Mouse (Mus musculus): ENCODE data around the gene Ccr2. TPM values are rescaled to one million over a fixed set of nuclear protein-coding genes. Genes with fewer than 3 reads are reported as not detected.
"Not testable (repeated sequence)": the region's sequence is repeated elsewhere in the genome, so short reads cannot be mapped to it uniquely, and the experiment has no call there.

Ccr2 gene
- polyA plus RNA-seq (2011; ENCODE audit: insufficient read depth, insufficient read length, low replicate concordance, missing spikeins): 10.1 and 21.5 TPM in 2 replicates

DNA sequence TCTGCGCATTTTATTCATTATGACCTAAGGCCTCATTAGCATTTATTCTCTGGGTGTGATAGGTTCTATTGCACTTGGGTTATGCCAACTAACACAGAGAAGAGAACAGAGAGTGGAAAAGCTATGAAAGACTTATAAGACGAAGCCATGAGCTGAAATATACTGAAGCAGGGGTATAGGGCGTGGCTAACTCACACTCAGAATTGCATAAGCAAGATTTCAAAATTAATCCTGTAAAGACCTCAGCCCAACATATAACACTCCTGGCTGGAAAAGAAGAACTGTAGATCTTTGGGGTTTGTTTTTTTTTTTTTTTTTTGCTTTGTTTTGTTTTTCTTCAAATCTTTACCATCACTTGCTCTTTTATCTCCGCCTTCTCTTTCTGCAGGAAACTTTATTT is at the start of gene Ccr2:
Ccr2 (plus strand) TSS at position 228 of the 400 bp plus-strand sequence.
- peak within 1 kb of the TSS; percentile 62 for H3K4me3 ChIP-seq (replicated peaks; ENCODE audit: control insufficient read depth, low read depth, low read length)
- H3K27ac ChIP-seq (ENCODE audit: control insufficient read depth, insufficient read depth, low read depth, low read length, poor library complexity): peak within 1 kb of the TSS; percentile 50; the same call in 1 of the 2 replicates
- WGBS: 61% methylated on average over 4 of the region's 4 CpGs
- H3K4me1 ChIP-seq (ENCODE audit: control insufficient read depth, insufficient read depth, low read length): peaks cover 3% of the 10 kb centered on the region; the same call in 1 of the 2 replicates
- no peak for TF ChIP-seq POLR2A (IDR thresholded peaks at IDR 0.05; ENCODE audit: borderline replicate concordance, control insufficient read depth, low read depth, low read length)
- no peak for TF ChIP-seq CTCF (IDR thresholded peaks at IDR 0.05; ENCODE audit: control insufficient read depth, insufficient read depth, low read length)

GRCm38 (mm10) chr9:124053532-124053931 is 48.2 kb upstream of the Ccr2 start:
- TF ChIP-seq CTCF (IDR thresholded peaks at IDR 0.05; ENCODE audit: control insufficient read depth, insufficient read depth, low read length) (no peak), POLR2A (IDR thresholded peaks at IDR 0.05; ENCODE audit: borderline replicate concordance, control insufficient read depth, low read depth, low read length) (no peak)
- Histone ChIP-seq H3K27ac (ENCODE audit: control insufficient read depth, insufficient read depth, low read depth, low read length, poor library complexity) (no peak overlapping the region; the same call in 1 of the 2 replicates), H3K4me1 (ENCODE audit: control insufficient read depth, insufficient read depth, low read length) (peaks cover 2% of the 10 kb centered on the region), H3K4me3 (replicated peaks; ENCODE audit: control insufficient read depth, low read depth, low read length) (no peak overlapping the region)
- WGBS: 17% methylated on average over 2 of the region's 2 CpGs

- 6% methylated on average over 3 of the region's 3 CpGs for WGBS
- no peak overlapping the region; the same call in 1 of the 2 replicates for H3K27ac ChIP-seq (ENCODE audit: control insufficient read depth, insufficient read depth, low read depth, low read length, poor library complexity)
- H3K4me1 ChIP-seq (ENCODE audit: control insufficient read depth, insufficient read depth, low read length): peaks cover 4% of the 10 kb centered on the region
- H3K4me3 ChIP-seq (replicated peaks; ENCODE audit: control insufficient read depth, low read depth, low read length): no peak overlapping the region
- no peak for TF ChIP-seq POLR2A (IDR thresholded peaks at IDR 0.05; ENCODE audit: borderline replicate concordance, control insufficient read depth, low read depth, low read length)
- TF ChIP-seq CTCF (IDR thresholded peaks at IDR 0.05; ENCODE audit: control insufficient read depth, insufficient read depth, low read length): no peak
Measured at GRCm38 (mm10) chr9:124056158-124056709, 45.5 kb upstream of the Ccr2 start.

DNA sequence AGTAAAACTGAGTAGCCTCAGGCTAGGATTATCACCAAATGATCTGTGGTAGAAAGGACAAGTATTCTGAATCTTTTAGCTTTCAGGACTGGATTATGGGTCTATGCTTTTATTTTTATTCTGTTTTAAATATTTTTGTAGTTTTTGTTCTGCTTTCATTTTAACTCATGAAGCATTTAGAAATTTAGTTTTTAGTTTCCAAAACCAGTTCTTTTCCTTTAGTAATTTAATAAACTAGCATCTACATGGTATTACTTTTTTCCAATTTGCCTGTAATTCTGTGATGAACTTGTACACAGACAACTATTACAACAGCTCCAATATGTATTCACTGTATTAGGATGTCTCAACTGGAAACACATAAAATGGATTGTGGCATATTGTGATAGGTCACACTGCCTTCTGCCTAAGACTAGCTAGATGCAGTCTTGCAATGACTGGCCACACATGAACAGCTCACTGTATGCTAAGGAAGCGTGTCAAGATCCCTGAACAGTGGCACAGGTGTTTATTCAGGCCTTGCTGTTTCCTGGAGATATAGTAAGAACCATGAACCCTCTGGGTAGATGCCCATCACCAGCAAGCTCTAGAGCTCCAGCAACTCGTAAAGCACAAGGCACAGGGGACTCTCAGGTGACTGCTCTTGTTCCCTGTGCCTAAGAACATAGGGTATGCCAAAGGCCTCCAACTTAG is 41.9 kb upstream of the Ccr2 start:
- 65% methylated on average over 2 of the region's 2 CpGs for WGBS
- H3K27ac ChIP-seq (ENCODE audit: control insufficient read depth, insufficient read depth, low read depth, low read length, poor library complexity): no peak overlapping the region

GRCm38 (mm10) chr9:124061474-124062432 is 40.0 kb upstream of the Ccr2 start:
- 53% methylated on average over 3 of the region's 3 CpGs for WGBS
- H3K4me3 ChIP-seq (replicated peaks; ENCODE audit: control insufficient read depth, low read depth, low read length); H3K4me1 ChIP-seq (ENCODE audit: control insufficient read depth, insufficient read depth, low read length): not testable (repeated sequence)
- peak overlapping the region; percentile 24; the same call in 1 of the 2 replicates for H3K27ac ChIP-seq (ENCODE audit: control insufficient read depth, insufficient read depth, low read depth, low read length, poor library complexity)

More for the DNA sequence above, 41.9 kb upstream of the Ccr2 start:
- no peak overlapping the region for H3K4me3 ChIP-seq (replicated peaks; ENCODE audit: control insufficient read depth, low read depth, low read length)
- H3K4me1 ChIP-seq (ENCODE audit: control insufficient read depth, insufficient read depth, low read length): peaks cover 4% of the 10 kb centered on the region
- TF ChIP-seq CTCF (IDR thresholded peaks at IDR 0.05; ENCODE audit: control insufficient read depth, insufficient read depth, low read length) (no peak), POLR2A (IDR thresholded peaks at IDR 0.05; ENCODE audit: borderline replicate concordance, control insufficient read depth, low read depth, low read length) (no peak)

DNA sequence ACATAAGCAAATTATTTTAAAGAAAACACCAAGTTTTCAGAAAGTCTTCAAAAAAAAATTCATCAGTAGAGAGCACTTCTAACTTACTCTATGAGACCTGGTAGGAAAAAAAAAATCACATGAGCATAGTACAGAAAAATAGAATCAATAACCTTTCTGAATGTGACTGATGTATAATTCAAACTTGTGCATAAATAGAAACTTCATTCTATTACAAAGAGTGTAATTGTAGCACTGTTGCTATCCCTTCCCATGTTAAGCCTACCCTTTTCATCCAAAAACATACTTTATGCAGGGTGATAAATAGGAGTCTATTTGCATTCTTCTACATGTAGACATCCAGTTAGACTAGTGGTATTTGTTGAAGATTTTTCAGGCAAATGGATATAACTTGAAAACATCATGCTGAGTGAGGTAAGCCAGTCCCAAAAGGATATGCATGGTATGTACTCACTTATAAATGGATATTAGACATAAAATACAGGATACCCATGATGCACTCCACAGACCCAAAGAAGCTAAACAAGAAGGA is 35.1 kb upstream of the Ccr2 start:
- no peaks in the 10 kb centered on the region; the same call in 1 of the 2 replicates for H3K4me1 ChIP-seq (ENCODE audit: control insufficient read depth, insufficient read depth, low read length)
- no peak for TF ChIP-seq POLR2A (IDR thresholded peaks at IDR 0.05; ENCODE audit: borderline replicate concordance, control insufficient read depth, low read depth, low read length)
- TF ChIP-seq CTCF (IDR thresholded peaks at IDR 0.05; ENCODE audit: control insufficient read depth, insufficient read depth, low read length): no peak
- no peak overlapping the region for H3K4me3 ChIP-seq (replicated peaks; ENCODE audit: control insufficient read depth, low read depth, low read length)
- H3K27ac ChIP-seq (ENCODE audit: control insufficient read depth, insufficient read depth, low read depth, low read length, poor library complexity): no peak overlapping the region

DNA sequence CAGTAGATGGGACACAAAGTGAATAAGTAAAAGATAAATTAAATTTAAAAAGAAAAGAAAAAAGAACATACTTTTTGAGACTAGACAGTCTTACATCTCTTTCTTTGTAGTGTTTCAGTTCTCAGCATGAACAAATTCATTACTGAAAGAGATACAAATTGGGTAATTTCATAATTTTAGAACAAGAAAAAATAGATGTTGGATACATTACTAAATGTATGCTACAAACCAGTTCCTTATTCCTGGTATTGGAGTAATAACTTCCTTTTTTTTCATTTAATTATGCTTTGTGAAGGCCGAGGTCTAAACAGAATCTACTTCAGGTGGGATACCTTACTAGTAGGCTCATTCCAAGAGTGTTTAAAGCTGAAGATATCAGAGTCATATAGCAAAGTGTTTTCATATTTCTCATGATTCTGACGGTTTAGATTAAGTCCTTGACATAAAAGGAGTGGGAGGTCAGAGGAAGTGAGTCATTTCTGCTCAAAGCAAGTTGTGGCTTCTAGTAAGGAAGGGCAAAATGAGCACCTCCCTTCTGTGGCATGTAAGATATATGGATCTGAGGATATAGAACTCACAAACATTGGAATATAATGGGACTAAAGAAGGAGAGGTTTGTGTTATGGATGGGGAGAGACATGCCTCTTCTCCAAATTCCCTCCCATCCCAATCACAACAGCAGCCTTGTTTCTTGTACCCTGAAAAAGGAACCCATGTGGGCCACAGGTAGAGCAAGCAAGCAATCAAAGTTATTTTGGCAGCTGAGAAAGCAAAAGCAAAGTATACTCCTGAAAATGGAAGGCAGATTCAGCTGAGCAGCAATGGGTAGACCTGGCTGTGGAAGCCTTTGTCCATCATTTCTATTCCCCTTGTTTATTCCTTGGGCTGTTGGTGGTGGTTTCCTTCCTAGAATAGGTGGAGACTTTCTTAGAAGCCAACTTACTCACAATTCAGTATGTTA is 33.4 kb upstream of the Ccr2 start:
- no peak for TF ChIP-seq CTCF (IDR thresholded peaks at IDR 0.05; ENCODE audit: control insufficient read depth, insufficient read depth, low read length)
- TF ChIP-seq POLR2A (IDR thresholded peaks at IDR 0.05; ENCODE audit: borderline replicate concordance, control insufficient read depth, low read depth, low read length): no peak
- H3K4me3 ChIP-seq (replicated peaks; ENCODE audit: control insufficient read depth, low read depth, low read length): no peak overlapping the region
- peak overlapping the region; percentile 59; the same call in 1 of the 2 replicates for H3K27ac ChIP-seq (ENCODE audit: control insufficient read depth, insufficient read depth, low read depth, low read length, poor library complexity)
- H3K4me1 ChIP-seq (ENCODE audit: control insufficient read depth, insufficient read depth, low read length): no peaks in the 10 kb centered on the region; the same call in 1 of the 2 replicates
- 0% methylated on average over 2 of the region's 2 CpGs for WGBS

Measured in bone marrow, adult 2 months (tissue).